Mouse (Mus musculus): ENCODE data around the gene F2rl2. TPM values are rescaled to one million over a fixed set of nuclear protein-coding genes. Genes with fewer than 3 reads are reported as not detected.

Gene F2rl2
- polyA plus RNA-seq, 1 experiment = 0.44 TPM

GRCm38 (mm10) chr13:95741813-95742689 is 45.4 kb downstream of the F2rl2 start:
- Histone ChIP-seq H3K4me3 (replicated peaks; ENCODE audit: insufficient read depth, low read depth, low read length) (no peak overlapping the region), H3K4me1 (ENCODE audit: control insufficient read depth, insufficient read depth, low read length) (no peaks in the 10 kb centered on the region), H3K27ac (ENCODE audit: insufficient read depth, low read length) (no peak overlapping the region), H3K27me3 (ENCODE audit: control insufficient read depth, insufficient read depth, low read length) (no peaks in the 10 kb centered on the region)
- WGBS = 93% methylated on average over 11 of the region's 11 CpGs
- TF ChIP-seq POLR2A (IDR thresholded peaks at IDR 0.05; ENCODE audit: borderline replicate concordance, insufficient read depth, low read length) (no peak), CTCF (IDR thresholded peaks at IDR 0.05; ENCODE audit: borderline replicate concordance, insufficient read depth, low read depth, low read length) (no peak)
- no peak for DNase-seq

DNA sequence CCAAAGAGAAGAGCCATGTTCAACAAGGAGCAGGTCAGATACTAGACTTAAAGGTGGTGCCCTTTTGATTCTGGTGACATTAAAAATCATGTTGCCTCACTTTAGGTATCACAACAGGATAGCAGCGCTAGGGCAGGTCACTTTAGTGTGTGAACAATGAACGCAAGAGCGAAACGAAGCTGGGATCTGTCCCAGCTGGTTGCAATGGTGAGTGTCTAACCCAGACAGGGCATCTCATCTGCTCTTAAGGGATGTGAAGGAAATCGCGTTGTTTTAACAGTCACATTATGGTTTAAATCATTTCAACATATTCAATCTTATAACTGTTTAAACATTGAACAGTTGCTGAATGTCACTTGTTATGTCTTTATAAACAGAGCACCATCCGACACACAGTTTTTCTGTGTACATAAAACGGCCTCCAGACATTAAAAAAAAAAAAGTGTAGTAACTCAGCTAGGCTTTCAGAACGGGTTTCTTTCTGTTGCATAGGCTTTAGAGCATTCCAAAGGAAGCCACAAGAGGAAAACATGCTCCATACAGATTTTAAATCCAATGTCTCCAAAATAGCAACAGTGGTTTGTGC is 46.3 kb downstream of the F2rl2 start:
- Histone ChIP-seq H3K27me3 (ENCODE audit: control insufficient read depth, insufficient read depth, low read length) (no peaks in the 10 kb centered on the region), H3K4me1 (ENCODE audit: control insufficient read depth, insufficient read depth, low read length) (no peaks in the 10 kb centered on the region), H3K4me3 (replicated peaks; ENCODE audit: insufficient read depth, low read depth, low read length) (no peak overlapping the region), H3K27ac (ENCODE audit: insufficient read depth, low read length) (no peak overlapping the region)
- no peak for DNase-seq
- WGBS = 89% methylated on average over 9 of the region's 9 CpGs
- TF ChIP-seq POLR2A (IDR thresholded peaks at IDR 0.05; ENCODE audit: borderline replicate concordance, insufficient read depth, low read length) = no peak
- TF ChIP-seq CTCF (IDR thresholded peaks at IDR 0.05; ENCODE audit: borderline replicate concordance, insufficient read depth, low read depth, low read length) = no peak

DNA sequence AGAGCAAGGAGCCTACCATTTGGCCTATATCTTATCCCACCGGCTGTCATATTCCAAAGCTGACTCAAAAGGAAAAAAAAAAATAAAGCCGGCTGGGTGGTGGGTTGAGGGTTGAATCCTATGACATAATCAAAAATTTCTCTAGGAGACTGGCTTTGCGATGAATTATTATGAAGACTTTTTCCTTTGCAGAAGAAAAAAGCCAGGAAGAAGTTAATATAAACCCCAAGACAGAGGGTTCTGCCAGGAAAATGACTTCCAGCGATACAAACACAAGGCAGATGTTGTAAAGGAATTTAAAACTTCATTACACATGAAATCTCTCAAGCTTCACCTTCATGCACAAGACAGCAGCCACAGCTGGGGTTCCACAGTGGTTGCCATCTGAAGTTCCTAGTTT is 48.8 kb downstream of the F2rl2 start:
- no peaks in the 10 kb centered on the region for H3K27me3 ChIP-seq (ENCODE audit: control insufficient read depth, insufficient read depth, low read length)
- no peak for TF ChIP-seq CTCF (IDR thresholded peaks at IDR 0.05; ENCODE audit: borderline replicate concordance, insufficient read depth, low read depth, low read length)
- TF ChIP-seq POLR2A (IDR thresholded peaks at IDR 0.05; ENCODE audit: borderline replicate concordance, insufficient read depth, low read length) = no peak
- no peaks in the 10 kb centered on the region for H3K4me1 ChIP-seq (ENCODE audit: control insufficient read depth, insufficient read depth, low read length)
- no peak overlapping the region for H3K4me3 ChIP-seq (replicated peaks; ENCODE audit: insufficient read depth, low read depth, low read length)
- no peak overlapping the region for H3K27ac ChIP-seq (ENCODE audit: insufficient read depth, low read length)
- DNase-seq = no peak
- WGBS = 92% methylated on average over 4 of the region's 4 CpGs

DNA sequence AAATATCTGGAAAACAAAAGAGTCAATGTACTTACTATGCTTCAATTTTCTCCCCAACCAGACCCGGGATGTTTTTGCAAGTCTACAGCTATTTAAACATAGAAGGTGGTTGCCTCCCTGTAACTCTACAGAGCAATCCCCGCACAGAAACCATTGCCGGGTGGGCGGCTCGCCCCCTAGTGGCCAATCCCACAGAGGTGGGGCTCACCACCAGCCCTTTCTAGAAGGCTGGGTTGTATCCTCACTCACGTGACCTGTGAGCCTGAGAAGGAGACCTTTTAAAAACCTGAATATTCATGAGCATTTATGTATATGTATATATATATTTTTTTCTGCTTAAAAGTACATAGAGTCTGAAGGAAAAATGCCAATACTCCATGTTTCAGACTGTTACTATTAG is 49.9 kb downstream of the F2rl2 start:
- no peaks in the 10 kb centered on the region for H3K4me1 ChIP-seq (ENCODE audit: control insufficient read depth, insufficient read depth, low read length)
- TF ChIP-seq POLR2A (IDR thresholded peaks at IDR 0.05; ENCODE audit: borderline replicate concordance, insufficient read depth, low read length) = no peak
- TF ChIP-seq CTCF (IDR thresholded peaks at IDR 0.05; ENCODE audit: borderline replicate concordance, insufficient read depth, low read depth, low read length) = peak; percentile 60
- H3K4me3 ChIP-seq (replicated peaks; ENCODE audit: insufficient read depth, low read depth, low read length) = no peak overlapping the region
- WGBS = 16% methylated on average over 6 of the region's 6 CpGs
- no peak overlapping the region for H3K27ac ChIP-seq (ENCODE audit: insufficient read depth, low read length)
- no peaks in the 10 kb centered on the region for H3K27me3 ChIP-seq (ENCODE audit: control insufficient read depth, insufficient read depth, low read length)
- DNase-seq = peak; percentile 18 to 21

- Histone ChIP-seq H3K4me1 (ENCODE audit: control insufficient read depth, insufficient read depth, low read length) (no peaks in the 10 kb centered on the region), H3K27ac (ENCODE audit: insufficient read depth, low read length) (no peak overlapping the region), H3K27me3 (ENCODE audit: control insufficient read depth, insufficient read depth, low read length) (no peaks in the 10 kb centered on the region), H3K4me3 (replicated peaks; ENCODE audit: insufficient read depth, low read depth, low read length) (no peak overlapping the region)
- no peak for DNase-seq
- TF ChIP-seq POLR2A (IDR thresholded peaks at IDR 0.05; ENCODE audit: borderline replicate concordance, insufficient read depth, low read length) (no peak), CTCF (IDR thresholded peaks at IDR 0.05; ENCODE audit: borderline replicate concordance, insufficient read depth, low read depth, low read length) (no peak)
- WGBS = 85% methylated on average over 7 of the region's 7 CpGs
These were observed 50.4 kb downstream of the F2rl2 start for GRCm38 (mm10) chr13:95747101-95747500.

GRCm38 (mm10) chr13:95747541-95747940 is 50.9 kb downstream of the F2rl2 start:
- Histone ChIP-seq H3K27me3 (ENCODE audit: control insufficient read depth, insufficient read depth, low read length) (no peaks in the 10 kb centered on the region), H3K27ac (ENCODE audit: insufficient read depth, low read length) (no peak overlapping the region), H3K4me1 (ENCODE audit: control insufficient read depth, insufficient read depth, low read length) (no peaks in the 10 kb centered on the region), H3K4me3 (replicated peaks; ENCODE audit: insufficient read depth, low read depth, low read length) (no peak overlapping the region)
- no peak for DNase-seq
- 89% methylated on average over 11 of the region's 11 CpGs for WGBS
- TF ChIP-seq POLR2A (IDR thresholded peaks at IDR 0.05; ENCODE audit: borderline replicate concordance, insufficient read depth, low read length) = no peak
- TF ChIP-seq CTCF (IDR thresholded peaks at IDR 0.05; ENCODE audit: borderline replicate concordance, insufficient read depth, low read depth, low read length) = no peak

Other genes with a start within 250 kb of the F2rl2 start
- gene S100z, start 218.1 kb upstream of the F2rl2 start, polyA plus RNA-seq (2012; rRNA removed) = not detected in 2 replicates
- 0.13 and 0.29 TPM in 2 replicates for gene F2rl1, start 171.6 kb upstream of the F2rl2 start, polyA plus RNA-seq (2012; rRNA removed)
- 4.3 and 4.4 TPM in 2 replicates for gene F2r, start 78.4 kb upstream of the F2rl2 start, polyA plus RNA-seq (2012; rRNA removed)
- gene Iqgap2, start 195.1 kb downstream of the F2rl2 start, polyA plus RNA-seq (2012; rRNA removed) = 1.3 TPM in 2 replicates

Measured in cerebellum, adult 2 months (tissue).